Mouse (Mus musculus) embryonic fibroblast, embryonic 13.5 days (primary cell): ENCODE results near the gene Kcnd1.

ENCODE experiments used
- CTCF ChIP-seq: IDR thresholded peaks from 2 replicates; pipeline ENCODE4 v1.5.1; 2011; ENCODE audit warnings: mild to moderate bottlenecking, control low read depth, low read length, moderate library complexity, borderline replicate concordance; ENCODE audit not compliant: insufficient read depth
- POLR2A ChIP-seq: IDR thresholded peaks from 2 replicates; pipeline ENCODE4 v1.6.1; 2011; ENCODE audit warnings: low read depth, mild to moderate bottlenecking, control low read depth, low read length, moderate library complexity

- TF ChIP-seq CTCF (no peak), POLR2A (no peak)
These were observed 18.7 kb downstream of the Kcnd1 start for GRCm38 (mm10) chrX:7840842-7841162.
